Mouse (Mus musculus) ovary, adult 18-20 months (tissue): ENCODE measurements around the gene Klk1b8.
"Not testable (repeated sequence)": the region's sequence is repeated elsewhere in the genome, so short reads cannot be mapped to it uniquely, and the experiment has no call there.

Experiments used
- DNase-seq: peaks from one replicate; pipeline ENCODE4 v3.0.0; 2022; ENCODE audit warnings: low spot score, mixed read lengths

Gene Klk1b8

DNA sequence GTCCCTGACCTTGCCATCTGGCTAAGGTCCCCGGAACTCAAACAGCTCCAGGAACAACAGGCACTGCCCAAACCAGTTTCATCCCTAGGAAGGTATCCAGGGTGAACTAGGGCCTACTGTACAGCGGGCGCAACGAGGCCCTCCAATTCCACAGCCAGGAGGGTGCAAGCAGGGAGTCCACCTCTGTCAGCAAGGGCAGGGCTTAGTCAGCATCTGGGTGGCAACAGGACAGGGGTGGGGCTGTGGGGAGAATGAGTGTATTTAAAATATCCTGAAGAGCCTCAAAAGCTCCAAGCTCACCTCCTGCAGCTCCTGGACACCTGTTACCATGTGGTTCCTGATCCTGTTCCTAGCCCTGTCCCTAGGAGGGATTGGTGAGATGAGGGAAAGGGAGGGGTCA lies 45.1 kb downstream of the Klk1b8 start, which contains the start of gene Klk1b11:
Gene Klk1b11, plus strand, starts transcription at position 301 of the 400 bp plus-strand sequence.
- DNase-seq, result not testable (repeated sequence)
